Mouse (Mus musculus): ENCODE results near the gene Gm45844.
"Not testable (repeated sequence)": the region's sequence is repeated elsewhere in the genome, so short reads cannot be mapped to it uniquely, and the experiment has no call there.

Gm45844 gene

GRCm38 (mm10) chr7:7277966-7278567, at the start of gene Gm45844:
TSS of gene Gm45844 (minus strand) at chr7:7278289.
- DNase-seq (ENCODE audit: low read depth, low spot score) = peak; percentile 55

- DNase-seq (ENCODE audit: low read depth, low spot score) = peak; percentile 39
Measured at GRCm38 (mm10) chr7:7295595-7295994, 17.5 kb upstream of the Gm45844 start.

GRCm38 (mm10) chr7:7281383-7281782, 3.3 kb upstream of the Gm45844 start:
- no peak for DNase-seq (ENCODE audit: low read depth, low spot score)

GRCm38 (mm10) chr7:7277556-7277955, 533 bp downstream of the Gm45844 start:
- not testable (repeated sequence) for DNase-seq (ENCODE audit: low read depth, low spot score)

GRCm38 (mm10) chr7:7247228-7247627, 30.9 kb downstream of the Gm45844 start, which contains the start of gene Vmn2r29:
TSS of gene Vmn2r29 (minus strand) at chr7:7247328.
- not testable (repeated sequence) for DNase-seq (ENCODE audit: low read depth, low spot score)

- DNase-seq (ENCODE audit: low read depth, low spot score) = not testable (repeated sequence)
Measured at GRCm38 (mm10) chr7:7209313-7210151, 68.6 kb downstream of the Gm45844 start, which contains the start of gene Zfp772. TSS of gene Zfp772 (minus strand) at chr7:7209998.

- peak; percentile 49 for DNase-seq (ENCODE audit: low read depth, low spot score)
Measured at GRCm38 (mm10) chr7:7188191-7188942, 89.7 kb downstream of the Gm45844 start.

GRCm38 (mm10) chr7:7187417-7188190, 90.5 kb downstream of the Gm45844 start:
- no peak for DNase-seq (ENCODE audit: low read depth, low spot score)

- DNase-seq (ENCODE audit: low read depth, low spot score) = no peak
Measured at GRCm38 (mm10) chr7:7185897-7186296, 92.2 kb downstream of the Gm45844 start.

- DNase-seq (ENCODE audit: low read depth, low spot score) = peak; percentile 64
Measured at GRCm38 (mm10) chr7:7171227-7172147, 106.6 kb downstream of the Gm45844 start, which contains the start of gene Zfp418. TSS of gene Zfp418 (plus strand) at chr7:7171330.
